Mouse (Mus musculus) cerebellum, adult 2 months (tissue): Measurements from ENCODE around the gene 1500009L16Rik.

Experiments
- CTCF ChIP-seq: fragments of 200-500 bp; IDR thresholded peaks from 2 replicates; pipeline ENCODE4 v1.5.1; 2011; ENCODE audit warnings: low read depth, mild to moderate bottlenecking, control low read depth, low read length, moderate library complexity, borderline replicate concordance; ENCODE audit not compliant: insufficient read depth
- POLR2A ChIP-seq: fragments of 200-500 bp; IDR thresholded peaks from 2 replicates; pipeline ENCODE4 v1.6.1; 2011; ENCODE audit warnings: low read length, control low read depth, borderline replicate concordance; ENCODE audit not compliant: insufficient read depth

DNA sequence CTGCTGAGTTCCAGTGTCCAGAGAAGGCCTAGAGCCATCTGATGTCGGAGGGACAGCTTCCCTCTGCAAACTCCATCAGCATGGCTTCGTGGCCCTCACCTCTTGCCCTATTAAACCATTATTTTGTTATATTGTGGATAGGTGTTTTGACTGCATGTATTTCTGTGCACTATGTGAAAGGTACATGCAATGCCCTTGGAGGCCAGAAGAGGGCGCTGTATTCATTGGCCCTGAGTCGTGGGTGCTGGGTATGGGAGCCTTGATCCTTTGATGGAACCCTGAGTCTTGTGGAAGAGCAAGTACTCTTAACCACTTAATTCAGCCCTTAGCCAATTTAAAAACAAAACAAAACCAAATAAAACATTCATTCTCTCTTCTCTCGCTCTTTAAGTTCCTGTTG is 62.3 kb downstream of the 1500009L16Rik start:
- TF ChIP-seq POLR2A = no peak
- peak; percentile 61; the same call in 1 of the 2 replicates for TF ChIP-seq CTCF
